Mouse (Mus musculus) gonadal fat pad, adult 2 months (tissue): ENCODE data around the gene Olfr370. TPM values are rescaled to one million over a fixed set of nuclear protein-coding genes. Genes with fewer than 3 reads are reported as not detected.

Experiments
- DNase-seq: peaks from one replicate; pipeline ENCODE4 v3.0.0-alpha.2; 2012; ENCODE audit warnings: low read depth
- polyA plus RNA-seq: library from polyadenylated mRNA; depleted of rRNA; stranded (reverse); fragments of >200 nt; gene quantifications from 2 replicates; pipeline ENCODE4 v1.2.3, GENCODE M21; 2012

The Olfr370 gene
- polyA plus RNA-seq, 1 experiment: not detected

DNA sequence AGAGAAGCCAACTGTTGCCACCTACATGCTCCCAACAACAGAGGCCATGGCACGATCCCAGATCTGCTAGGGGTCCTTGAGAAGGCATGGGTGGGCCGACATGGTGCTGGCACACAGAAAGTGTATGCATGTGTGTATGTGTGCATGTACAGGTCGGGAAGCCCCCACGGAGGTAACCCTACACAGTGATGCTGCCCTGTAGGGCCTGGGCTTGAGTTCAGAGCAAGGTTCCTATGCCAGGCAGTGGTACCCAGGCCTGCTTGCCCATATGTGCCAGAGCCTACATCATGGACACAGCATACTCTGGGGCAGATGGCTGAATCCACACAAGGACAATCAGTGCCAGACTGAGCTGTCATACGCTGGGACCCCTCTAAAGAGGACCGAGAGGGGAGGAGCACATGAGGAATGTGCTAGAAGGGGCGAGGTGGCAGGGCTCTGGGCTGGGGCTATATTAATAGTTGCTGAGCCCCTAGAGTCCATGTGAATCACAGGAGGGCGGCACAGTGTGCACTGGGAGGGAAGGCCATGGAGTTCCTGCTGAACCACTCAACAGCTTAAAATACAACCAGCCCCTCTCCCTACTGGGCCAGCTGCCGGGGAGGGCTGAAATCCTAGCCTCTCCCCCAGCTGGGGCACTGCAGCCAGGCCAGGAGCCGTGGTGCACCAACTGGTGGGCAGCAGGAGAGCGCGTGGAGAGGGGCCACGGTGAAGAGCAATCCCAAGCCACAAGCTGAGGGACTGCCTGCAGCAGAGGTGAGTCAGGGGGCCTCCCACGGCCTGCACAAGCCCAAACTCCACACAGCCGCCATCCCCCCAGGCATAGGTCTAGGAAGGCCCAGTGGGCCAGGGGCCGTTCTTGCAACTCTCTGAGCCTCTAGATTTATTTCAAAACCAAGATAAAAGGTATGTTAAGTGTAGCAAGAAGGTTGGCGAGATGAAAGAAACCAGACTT lies 40.3 kb downstream of the Olfr370 start:
- no peak for DNase-seq

DNA sequence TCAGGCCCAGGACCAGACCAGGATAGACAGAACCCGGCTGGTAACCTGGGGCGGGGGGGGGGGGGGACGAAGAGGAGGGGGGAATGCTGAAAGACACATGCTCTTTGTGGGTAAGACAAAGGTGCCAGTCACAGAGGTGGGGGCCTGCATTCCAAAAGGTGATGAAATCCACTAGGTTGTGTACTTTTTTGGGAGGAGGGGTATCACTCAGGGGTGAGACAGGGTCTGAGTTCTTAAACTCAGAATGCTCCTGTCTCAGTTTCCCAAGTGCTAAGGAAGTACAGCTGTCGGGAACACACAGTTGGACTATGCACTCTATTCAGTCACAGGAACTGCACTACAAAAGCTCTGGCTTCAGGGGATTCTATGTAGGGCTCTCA lies 40.9 kb downstream of the Olfr370 start:
- DNase-seq: no peak

DNA sequence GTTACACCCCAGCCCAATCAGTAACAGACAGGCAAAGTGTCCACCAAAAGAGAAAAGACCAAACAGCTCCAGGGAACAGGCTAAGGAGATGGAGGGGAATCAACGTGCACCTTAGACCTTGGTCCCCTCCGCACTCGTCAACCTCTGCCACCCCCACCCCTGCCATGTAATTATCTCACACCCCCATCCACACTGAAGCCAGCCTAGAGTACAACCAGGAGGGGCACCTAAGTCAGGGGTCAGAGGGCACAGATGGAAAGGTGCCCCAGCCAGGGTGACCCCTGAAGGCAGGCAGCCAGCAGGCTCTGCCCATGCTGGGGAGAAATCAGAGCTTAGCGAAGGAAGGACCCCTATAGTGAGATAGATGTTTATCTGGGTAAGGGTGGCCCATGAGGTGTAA lies 41.3 kb downstream of the Olfr370 start:
- no peak for DNase-seq

DNA sequence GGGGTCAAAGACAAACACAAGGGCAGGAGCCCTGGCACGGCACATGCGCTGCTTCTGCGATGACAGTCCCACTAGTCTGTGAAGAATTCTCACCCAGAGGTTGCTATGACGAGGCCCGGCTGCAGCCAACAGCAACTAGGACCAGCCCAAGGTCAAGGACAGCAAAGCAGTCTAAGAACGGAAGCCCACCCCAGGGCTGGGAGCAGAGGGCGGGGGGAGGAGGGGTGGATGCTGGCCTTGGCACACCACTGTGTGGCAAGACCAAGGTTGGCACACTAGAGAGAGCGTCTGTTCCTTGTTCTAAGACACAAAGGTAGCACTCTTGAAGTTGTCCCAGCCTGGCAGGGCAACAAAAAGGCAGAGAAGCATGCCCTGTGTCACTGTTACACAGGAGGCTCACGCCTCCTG lies 41.8 kb downstream of the Olfr370 start:
- no peak for DNase-seq

DNA sequence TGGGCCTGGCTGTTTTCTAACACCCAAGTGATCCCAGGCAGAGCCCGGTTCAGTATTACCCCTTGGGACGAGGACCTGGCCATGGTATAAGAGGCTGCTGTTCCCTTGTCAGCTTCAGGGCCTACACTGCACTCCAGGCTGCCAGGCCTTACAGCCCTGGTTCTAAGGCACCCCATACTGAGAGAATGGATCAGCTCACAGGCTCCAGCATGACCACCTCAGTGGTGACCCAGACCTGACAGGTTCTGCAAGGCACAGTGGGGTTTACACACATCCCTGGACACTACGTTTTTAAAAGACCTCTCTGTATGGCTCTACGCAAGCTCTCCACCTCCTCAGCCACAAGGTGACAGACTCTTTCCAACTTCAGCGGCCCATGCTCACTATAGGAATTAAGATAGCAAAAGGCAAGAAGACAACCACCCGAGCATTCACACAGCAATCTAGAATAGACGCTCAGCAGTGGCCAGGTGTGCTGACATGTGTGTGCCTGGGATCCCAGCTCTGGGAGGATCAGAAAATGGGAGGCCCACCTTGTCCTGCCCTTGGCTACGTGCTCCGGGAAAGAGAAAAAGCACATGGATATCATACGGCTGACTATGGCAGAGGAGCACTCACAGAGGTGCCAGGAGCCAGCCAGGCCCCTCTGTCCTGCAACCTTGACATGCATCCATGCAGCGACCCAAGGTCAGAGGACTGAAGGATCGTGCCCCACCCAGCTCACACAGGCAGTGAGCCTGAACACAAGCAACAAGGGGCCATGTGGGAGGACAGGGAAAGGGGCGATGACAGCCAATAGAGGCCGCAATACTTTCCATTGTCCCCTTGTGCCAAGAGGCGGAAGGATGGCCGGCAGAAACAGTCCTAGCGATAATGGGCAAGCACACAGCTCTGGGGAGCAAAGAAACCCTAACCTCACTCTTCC lies 42.8 kb downstream of the Olfr370 start:
- DNase-seq: no peak

DNA sequence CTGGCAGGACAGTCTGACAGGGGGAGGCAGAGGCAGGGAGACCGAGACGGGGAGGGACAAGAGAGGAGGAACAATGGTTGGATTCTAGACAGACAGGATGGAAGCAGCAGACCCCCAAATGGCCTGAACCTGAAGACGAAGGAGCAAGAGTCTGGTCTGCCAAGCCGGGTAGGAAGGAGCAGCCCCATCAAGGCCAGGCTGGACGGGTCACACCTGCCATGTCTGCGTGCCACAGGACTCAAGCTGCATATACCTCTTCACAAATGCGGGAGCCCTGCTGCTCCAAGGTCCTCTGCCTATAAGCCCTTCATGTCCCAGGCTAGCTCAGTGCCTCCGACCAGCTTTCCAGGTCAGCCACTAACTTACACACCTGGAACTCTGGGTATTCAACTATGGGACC lies 44.1 kb downstream of the Olfr370 start:
- no peak for DNase-seq

DNA sequence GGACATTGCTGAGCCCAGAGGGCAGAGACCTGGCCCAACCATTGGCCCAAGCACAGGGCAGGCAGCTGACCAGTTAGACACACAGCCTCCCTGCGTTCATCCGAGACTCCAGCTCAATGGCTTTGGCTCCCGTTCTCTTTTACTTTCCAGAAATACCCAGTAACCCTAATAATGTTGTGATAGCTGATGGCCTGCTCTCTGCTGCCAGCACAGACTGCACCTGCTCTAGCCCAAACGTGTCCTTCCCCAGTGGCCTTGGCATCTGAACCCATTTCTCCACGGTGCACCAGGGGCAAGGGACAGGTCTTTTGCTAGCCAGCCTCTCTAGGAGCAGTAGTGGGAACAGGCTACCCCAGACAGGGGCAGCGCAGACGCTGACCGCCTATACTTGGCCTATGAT lies 45.2 kb downstream of the Olfr370 start:
- DNase-seq: no peak

DNA sequence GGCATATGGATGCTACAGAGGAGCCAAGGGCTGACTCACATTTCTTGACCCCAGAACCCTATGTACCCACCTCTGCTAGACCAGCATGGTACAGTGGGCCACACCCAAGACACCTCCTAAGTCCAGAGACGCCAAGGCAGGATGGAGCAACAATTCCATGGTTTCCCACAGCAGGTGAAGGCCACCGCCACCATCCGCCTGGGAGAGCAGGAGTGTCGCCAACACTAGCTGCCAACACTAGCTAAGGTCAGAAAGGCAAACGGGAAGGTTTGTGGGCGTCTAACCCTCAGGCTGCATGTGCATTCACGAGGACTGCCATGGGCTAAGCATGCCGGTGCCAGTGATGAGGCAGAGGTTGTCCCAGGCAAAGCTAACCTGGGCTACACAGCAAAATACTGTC lies 46.6 kb downstream of the Olfr370 start:
- DNase-seq: no peak

DNA sequence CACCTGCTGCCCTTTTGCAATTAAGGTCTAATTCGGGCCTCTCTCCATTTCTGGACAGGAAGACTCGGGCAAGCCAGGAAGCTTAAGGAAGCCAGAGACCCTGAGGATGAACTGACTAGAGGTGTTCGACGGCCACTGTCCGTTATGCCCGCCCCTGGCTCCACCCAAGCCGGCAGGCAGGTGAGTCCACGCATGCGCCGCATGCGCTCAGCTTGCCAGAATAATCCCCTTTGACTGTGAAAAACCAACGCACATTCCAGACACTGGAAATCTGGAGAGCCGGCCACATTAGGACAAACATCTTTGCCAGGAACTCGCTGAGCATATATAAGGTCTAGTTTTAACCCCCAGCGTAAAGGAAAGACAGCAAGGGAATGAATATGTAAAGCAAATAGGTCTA lies 47.7 kb downstream of the Olfr370 start:
- no peak for DNase-seq

DNA sequence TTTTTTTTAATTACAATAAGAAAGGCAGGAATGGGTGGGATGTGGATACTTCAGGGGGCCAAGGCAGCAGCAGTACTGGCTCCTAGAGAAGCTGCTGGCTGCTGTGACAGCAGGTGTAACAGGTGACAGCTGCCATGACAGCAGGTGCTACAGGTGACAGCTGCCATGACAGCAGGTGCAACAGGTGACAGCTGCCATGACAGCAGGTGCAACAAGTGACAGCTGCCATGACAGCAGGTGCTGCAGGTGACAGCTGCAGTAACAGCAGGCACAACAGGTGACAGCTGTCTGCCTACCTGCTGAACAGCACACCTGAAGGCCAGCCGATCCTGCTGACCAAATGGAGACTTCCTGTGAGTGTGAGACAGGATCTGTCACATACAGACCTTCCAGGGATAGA lies 49.2 kb downstream of the Olfr370 start:
- DNase-seq: no peak

DNA sequence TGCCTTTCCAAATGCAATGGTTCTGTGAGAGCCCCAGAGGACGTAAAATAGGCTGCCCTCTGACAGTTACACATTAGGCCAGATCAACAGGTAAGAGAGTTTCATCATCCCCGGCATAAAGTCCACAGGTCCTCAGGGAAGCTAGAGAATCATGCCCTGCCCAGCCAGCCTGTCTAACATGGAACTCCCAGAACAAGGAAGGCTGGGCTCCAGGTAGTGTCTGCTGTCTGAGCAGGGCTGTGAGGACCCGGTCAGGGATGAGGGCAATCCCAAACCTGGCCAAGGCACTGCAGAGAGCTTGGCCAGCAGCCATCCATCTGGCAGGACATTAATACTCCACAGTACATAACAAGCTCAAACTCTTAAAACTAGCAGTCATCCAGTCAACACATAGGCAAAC lies 49.8 kb downstream of the Olfr370 start:
- no peak for DNase-seq

DNA sequence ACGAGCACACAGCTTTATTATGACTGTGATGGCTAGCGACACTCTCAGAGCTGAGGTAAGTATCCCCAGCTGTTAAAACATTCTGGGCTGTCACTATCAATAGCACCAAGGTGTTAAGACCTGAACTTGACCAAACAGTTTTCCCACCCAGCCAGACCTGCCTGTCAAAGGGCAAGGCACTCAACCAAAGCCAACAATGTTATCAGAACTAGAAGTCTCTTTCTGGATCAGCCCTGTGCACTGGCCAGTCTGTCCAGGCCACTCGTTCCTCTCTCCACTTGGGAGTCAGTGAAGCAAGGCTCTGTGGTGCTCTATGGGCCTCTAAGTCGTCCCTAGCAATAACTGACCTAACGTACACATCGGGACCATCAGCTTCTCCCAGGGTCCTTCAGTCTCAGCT lies 52.1 kb downstream of the Olfr370 start:
- DNase-seq: no peak

DNA sequence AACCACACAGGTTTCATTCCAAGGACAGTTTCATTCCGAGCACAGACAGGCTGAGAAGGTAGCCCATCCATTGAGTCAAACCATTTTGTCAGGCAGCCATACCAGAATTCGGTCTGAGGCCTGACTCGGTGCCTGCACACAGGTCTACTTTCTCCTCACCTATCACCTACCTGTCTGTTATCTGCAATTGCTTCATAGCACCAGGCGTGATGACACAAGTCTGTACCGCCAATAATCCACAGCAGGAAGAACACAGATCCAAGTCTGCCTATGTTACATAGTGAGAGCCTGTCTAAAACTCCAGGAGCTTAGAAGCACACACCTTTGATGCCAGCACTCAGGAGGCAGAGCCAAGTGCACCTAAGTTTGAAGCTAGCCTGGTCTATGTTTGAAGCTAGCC lies 53.3 kb downstream of the Olfr370 start:
- no peak for DNase-seq

DNA sequence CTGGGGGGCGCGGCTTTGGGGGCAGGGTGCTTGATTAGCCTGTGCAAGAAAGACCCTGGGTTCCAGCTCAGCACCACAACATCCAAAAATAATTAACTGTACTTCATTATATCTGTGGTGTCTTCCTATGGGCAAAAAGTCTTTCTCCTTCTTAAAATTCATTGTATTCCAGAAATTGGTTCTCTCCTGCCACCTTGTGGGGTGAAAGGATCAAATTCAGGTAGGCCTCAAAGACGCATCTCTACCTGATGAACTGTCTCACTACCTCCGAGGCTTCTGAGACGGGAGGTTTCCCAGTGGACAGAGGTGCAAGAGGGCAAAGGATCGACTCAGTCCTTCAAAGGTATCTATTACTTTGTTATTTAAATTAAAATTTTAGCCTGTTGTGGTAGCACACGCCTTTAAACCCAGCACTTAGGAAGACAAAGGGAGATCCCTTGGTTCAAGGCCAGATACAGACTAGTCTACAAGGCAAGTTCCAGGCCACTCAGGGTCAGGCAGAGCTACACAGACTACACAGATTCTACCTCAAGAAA lies 55.0 kb downstream of the Olfr370 start:
- no peak for DNase-seq

DNA sequence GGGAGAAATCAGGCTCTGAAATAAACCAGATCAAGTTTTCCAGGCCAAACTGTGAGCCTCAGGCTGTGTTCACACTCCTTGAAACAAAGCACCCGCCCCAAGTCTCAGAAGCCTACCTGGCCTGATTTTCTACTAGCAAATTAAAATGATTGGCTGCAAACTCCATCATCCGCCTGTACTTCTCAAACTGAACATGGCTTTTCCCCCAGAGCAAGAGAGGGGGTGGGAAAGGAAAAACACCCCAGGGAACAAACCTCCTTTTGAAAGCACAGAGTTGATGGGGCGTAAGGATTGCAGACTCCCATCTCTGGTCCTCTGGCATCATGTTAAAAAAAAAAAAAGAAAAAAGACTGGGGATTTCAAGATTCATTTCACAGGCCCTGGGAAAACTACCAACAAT lies 57.1 kb downstream of the Olfr370 start:
- DNase-seq: no peak

DNA sequence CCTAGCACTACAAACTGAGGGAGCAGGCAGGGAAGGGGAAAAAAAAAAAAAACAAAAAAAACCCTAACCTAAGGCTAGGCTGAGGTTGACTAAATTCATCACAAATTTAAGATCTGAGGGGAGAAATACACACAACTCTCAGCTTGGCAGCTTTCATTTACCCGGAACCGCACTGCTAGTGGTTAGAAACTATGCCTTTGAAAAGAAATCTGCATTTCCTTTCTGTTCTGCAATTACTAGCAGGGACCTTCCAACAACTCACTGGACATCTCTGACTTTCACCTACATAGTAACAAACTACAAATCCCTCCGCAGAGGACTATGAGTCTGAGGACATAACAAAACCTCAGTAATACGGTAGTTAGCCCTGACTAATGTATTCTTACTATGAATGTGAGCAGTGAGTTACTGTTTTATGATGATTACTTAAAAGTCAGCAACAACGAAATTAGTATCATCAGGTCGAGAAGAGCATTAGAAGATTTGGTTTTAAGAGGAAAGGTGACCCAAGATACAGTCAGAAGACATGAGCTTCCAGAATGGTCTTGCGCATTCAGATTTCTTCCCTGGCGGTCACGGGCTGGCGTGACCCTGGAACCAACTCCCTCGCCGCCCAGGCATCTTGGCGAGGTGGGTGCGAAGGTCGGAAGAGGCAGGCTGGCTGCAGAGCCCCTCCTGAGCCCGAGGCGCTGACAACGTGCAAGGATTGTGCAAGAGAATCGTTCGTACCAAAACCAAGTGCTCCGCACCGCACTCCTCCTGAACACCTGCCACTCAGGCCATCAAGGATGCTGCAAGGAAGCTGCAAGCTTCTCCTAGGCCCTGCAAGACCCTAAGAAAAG lies 58.0 kb downstream of the Olfr370 start:
- DNase-seq: no peak

DNA sequence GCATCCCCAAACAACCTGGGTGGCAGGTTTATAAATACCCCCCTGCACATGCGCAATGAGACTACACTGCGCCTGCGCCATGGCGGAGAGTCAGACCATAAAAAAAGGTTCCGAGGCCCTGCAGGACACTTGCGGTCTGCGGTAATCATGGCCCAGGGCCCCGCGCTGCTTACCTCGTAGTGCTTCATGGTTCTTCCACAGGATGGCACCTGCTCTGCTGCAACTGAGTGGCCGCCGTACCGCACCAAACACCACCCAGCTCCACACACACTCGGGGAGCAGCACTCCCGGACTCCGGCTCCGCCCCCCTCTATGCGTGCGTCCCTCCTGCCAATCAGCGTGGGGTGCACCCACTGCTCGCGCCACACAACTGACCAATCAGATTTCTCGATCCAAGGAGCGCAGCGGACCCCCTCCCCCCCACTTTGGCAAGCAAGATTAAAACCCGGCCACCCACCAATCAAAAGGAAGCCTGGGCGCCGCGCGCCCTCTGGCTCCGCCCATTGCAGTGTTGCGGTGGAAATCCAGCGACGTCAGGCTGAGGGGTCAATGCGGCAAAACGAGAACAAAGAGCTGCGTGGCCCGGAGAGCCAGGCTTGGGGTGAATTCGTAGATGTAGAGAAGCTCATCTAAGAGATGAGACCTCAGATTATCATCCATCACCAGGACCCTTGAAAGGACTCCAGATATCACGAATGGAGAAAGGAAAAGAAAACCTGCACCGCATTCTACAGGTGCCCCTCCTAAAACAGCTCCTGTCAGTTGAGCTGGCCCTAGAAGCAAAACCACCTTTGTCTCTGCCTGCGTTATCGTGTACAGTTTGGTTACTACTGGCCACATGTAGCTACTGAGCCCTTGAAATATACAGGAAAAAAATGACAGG lies 58.8 kb downstream of the Olfr370 start:
- no peak for DNase-seq
